Mouse (Mus musculus): ENCODE data around the gene Cmtm3.

DNA sequence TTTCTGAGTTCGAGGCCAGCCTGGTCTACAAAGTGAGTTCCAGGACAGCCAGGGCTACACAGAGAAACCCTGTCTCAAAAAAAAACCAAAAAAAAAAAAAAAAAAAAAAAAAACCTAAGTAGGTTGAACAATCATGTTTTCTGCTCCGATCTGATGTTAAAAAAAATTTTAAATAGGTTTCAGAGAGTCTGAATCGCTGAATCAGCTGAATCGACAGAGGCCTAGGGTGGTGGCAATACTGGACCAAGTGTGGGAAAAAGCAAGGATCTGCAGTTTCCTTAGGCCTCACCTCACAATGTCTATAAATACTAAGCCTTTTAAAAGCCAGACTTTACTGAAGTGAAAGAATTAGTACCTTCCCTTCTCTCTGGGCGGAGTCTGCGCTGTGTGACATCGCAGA, 53.9 kb downstream of the Cmtm3 start:
- TF ChIP-seq CTCF (IDR thresholded peaks at IDR 0.05; ENCODE audit: low read depth), result no peak
- TF ChIP-seq EP300 (IDR thresholded peaks at IDR 0.05; ENCODE audit: low read depth), result no peak

Data from heart, postnatal 0 days (tissue).